ENCODE assay signal across 8 mouse cellular contexts in the genomic region with DNA sequence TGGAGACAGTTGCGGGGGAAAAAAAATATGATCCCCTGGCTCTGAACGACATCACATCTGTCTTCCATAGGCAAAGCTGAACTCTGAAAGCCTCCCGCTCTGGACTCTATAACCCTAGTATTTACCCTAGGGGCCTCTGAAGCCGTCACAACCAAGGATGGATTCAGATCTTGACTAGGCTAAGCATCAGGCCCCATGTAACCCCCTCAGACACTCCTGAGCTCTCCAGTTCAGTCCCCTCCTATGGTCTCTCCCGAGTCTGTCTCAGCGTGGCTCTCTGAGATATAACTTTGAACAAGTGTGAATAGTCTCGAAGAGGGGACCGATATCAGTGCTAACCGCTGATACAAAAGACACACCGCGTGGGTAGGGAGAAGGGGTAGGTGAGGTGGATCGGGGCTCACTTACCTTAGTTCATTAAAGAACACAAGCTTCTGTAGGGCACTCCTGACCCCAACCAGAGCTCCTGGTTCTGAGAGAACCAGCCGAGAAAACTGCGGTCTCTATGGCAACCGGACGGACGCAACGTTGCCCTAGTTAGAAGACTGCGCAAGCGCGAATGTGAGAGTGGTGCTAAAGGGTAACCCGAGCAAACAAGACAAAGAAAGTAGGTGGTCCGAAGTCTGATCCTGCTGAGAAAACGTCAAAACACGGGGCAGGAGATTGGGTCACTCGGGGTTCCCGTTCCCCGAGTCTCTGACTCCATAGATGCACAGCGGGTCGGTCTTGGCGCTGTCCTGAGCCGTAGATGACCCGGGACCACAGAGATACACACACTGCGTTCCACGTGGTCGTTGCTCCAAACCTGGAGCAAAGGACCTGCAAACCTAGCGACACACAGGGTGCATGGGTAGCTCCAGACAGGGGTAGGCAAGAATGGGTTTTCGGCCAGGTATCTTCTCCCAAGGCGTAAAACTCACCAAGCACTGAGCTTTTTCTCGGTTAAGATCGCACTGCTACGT. TPM values are rescaled to one million over a fixed set of nuclear protein-coding genes. Genes with fewer than 3 reads are reported as not detected.
DNase-seq lines count a peak whose midpoint lies in the region.

No protein-coding gene starts in this region.

- peak; percentile 43 to 60 for DNase-seq in adrenal gland, adult 18-20 months (ENCODE audit: low spot score in 2 of 2)
- DNase-seq in cerebellum, adult 9-11 months, result peak; percentile 48
- peak; percentile 42 to 71 for DNase-seq in frontal cortex, postnatal 10 days (ENCODE audit: low spot score in 2 of 2)
- peak; percentile 96 for DNase-seq in hindlimb bud, embryonic 11.5 days (ENCODE audit: extremely low spot score, low read depth, low spot score)
- DNase-seq in left cerebral cortex, adult 11 months (ENCODE audit: low spot score), result peak; percentile 47
- peak; percentile 84 for DNase-seq in lung, postnatal 10 days
- DNase-seq in retina, embryonic 14.5 days (ENCODE audit: low spot score), result peak; percentile 97
- DNase-seq in c-Kit-positive CD71-positive TER-119-positive erythroid progenitor cells, embryonic 14.5 days (ENCODE audit: low spot score), result no peak

RNA-seq across cellular contexts. Expression of gene Tekt1, which starts 0.6 kb away (rescaled TPM):
- total RNA-seq in adrenal gland, adult 18-20 months (2021), result under 1 TPM; 0.20 to 0.26 TPM

RNA-seq across cellular contexts. Expression of gene Fbxo39, which starts 47.4 kb away (rescaled TPM):
- not detected for total RNA-seq in adrenal gland, adult 18-20 months (2021)

RNA-seq across cellular contexts. Expression of gene Smtnl2, which starts 49.8 kb away (rescaled TPM):
- total RNA-seq in adrenal gland, adult 18-20 months (2021), result 1 to 10 TPM; 1.3 to 2.6 TPM
